Mouse (Mus musculus): ENCODE data around the gene Afap1.

Gene Afap1

DNA sequence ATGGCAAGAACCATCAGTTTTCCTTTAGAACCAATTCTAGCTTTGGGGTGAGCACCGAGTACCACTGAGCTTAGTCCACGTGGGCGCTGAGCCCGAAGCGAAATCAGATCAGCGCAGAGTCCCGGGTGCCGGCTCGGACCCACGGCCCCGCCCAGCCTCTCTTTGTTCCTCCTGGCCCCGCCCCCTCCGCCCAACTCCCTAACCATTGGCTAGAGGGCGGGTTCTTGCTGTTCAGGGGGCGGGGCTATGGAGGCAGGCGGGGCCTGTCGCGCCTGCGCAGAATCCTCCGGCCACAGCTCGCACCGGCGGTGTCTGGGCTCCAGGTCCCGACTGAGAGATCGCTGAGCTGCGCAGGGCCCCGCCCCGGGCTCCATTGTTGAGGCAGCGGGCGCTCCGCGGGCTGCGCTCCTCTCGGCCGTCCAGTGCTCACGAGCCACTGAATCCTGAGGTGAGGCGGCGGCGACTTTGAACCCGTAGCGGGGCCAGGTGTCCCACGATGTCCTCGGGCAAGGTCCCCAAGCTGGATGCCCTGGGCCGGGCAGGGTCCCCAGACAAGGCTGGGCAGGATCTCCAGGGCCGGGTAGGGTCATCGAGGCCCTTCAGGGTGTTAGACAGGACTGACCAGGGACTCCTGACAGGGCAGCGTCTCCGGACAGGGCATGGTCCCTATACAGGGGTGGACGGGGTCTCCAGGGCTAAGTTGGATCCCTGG is at the start of gene Afap1:
Gene Afap1 (plus strand): TSS at position 227 of the 712 bp plus-strand sequence.
- DNase-seq: peak; percentile 99

DNA sequence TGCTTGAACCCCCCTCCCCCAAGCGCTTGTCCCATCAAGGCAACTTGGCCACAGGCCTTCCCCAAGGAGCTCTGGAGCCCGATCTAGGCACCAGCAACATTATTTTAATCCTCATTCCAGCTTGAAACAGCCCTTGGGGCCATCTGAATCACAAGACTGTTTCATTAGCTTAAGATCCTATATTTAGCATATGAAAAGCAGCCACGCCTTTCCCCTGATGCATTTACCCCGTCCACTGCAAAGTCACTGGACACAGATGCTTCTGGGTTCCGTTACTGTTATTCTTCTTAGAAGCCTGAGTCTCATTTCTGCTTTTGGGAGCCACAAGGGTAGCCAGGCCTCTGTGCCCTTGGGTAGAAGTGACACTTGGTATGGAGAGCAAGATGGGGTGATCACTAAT is 41.6 kb upstream of the Afap1 start:
- DNase-seq: no peak

- no peak for DNase-seq
Measured at GRCm38 (mm10) chr5:35853463-35853862, 39.7 kb upstream of the Afap1 start.

GRCm38 (mm10) chr5:35856245-35856644 is 36.9 kb upstream of the Afap1 start:
- peak; percentile 45 for DNase-seq

DNA sequence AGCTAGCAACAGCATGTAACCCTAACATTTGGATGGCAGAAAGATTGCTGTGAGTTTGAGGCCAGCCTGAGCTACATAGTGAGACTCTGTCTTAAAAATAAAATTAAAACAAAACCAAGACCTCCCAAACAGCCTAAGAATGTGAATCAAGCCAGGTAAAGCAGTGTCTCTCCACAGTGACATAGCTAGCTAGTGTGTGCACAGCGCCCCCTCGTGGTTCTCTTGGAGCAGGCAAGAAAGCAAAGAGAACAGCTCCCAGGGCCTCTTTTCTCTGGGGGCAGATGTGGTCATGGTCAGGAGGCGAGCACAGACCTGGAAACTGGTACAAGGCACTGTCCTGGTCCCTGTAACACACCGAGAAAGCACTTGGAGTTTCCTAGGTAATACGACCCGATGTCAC is 35.0 kb upstream of the Afap1 start:
- DNase-seq: peak; percentile 61

DNA sequence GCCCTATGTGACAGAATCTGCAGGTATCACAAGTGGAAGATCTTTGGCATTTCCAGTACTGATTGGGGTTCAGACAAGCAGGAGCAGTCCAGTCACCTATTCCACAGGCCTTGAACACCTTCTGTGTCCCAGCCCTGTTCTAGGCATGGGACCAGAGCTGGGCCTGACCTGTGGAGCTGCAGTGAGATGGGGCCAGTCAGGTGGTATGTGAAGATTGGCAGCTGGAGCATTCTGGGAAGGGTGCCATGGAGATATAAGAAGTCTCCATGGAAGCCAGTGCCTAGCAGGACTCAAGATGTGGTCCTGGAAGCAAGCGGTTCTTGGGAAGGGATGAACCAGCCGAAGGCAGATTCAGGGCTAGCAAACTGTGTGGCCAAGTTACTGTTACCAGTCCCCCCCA is 31.7 kb upstream of the Afap1 start:
- no peak for DNase-seq

DNA sequence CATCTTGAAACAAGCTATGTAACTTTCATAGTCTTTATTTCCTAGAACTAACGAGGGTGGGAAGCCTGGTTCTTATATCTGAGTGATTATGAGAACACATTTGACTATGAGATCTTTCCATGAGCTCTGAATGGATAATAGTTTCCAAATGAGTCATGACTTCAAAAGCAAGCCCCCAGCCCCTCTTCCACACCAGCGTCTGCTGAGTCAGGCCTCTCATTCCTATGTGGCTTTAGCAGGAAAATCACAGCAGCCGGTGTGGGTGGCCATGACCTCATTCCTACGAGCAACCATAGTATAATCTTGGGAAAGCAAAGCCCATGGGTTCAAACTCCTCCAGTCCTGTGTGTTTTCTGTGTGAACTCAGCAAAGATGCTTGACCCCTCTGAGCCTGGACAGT is 23.1 kb upstream of the Afap1 start:
- no peak for DNase-seq

GRCm38 (mm10) chr5:35870408-35871012 is 22.6 kb upstream of the Afap1 start:
- peak; percentile 75 for DNase-seq

DNA sequence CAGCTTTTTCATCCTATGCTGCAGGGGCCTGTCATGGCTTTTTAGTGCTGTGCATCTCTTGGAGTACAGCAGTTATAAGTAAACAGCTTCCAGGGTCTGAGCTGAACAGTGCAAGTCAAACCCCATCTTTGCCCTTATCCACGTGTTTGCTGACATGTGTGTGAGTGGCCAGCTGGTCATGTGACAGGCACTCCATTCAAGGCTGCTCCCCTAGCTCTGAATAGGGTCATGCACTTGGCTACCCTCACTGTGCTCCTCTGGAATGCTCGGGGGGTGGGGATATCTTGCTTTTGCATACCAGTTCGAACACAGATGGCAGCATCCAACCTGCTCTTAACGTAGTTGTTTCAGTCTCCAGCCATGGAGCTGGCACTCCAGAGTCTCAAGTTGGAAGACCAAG is 19.7 kb upstream of the Afap1 start:
- no peak for DNase-seq

GRCm38 (mm10) chr5:35876236-35876635 is 16.9 kb upstream of the Afap1 start:
- DNase-seq: no peak

GRCm38 (mm10) chr5:35879199-35879598 is 13.9 kb upstream of the Afap1 start:
- DNase-seq: no peak

GRCm38 (mm10) chr5:35882391-35882790 is 10.7 kb upstream of the Afap1 start:
- no peak for DNase-seq

DNA sequence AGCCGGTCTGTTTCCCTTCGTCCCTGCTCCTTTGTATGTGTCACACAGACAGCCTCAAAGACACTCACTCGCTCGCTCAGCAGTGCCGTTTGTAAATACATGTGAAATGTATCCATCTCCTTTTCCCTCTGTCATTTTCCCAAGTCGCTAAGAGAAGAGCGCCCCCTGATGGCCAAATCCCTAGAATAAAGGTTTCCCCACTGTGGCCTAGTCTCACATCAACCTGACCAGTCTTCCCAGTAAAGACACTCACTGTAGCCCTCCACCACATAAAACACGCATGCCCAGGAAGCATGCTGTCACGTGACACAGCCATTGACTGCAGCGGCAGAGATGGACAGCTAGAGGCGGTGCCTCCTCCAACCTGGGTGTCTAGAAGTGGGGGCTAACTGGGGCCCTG is 8.9 kb upstream of the Afap1 start:
- DNase-seq: peak; percentile 34

DNA sequence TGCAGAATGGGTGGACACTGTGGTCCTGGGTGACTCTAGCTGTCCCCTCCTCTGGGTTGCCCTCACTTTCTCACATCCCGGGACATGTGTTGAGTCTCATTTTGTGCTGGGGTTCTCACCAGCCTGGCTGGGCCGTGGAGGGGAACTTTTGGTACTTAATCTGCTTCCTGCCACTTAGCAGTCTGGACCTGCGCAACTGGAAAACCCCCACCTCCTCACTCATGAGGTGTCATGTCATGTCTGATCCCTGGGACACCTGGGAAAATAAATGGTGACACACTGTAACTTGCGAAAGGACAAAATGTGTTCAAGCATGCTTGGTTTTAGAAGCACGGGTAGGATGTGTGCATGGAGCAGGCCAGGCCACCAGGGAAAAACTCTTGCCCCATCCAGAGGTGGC is 8.4 kb upstream of the Afap1 start:
- no peak for DNase-seq

- no peak for DNase-seq
Measured at GRCm38 (mm10) chr5:35888959-35889358, 4.2 kb upstream of the Afap1 start.

- DNase-seq: no peak
Measured at GRCm38 (mm10) chr5:35889641-35890040, 3.5 kb upstream of the Afap1 start.

- no peak for DNase-seq
Measured at GRCm38 (mm10) chr5:35890985-35891730, 2.0 kb upstream of the Afap1 start.

DNA sequence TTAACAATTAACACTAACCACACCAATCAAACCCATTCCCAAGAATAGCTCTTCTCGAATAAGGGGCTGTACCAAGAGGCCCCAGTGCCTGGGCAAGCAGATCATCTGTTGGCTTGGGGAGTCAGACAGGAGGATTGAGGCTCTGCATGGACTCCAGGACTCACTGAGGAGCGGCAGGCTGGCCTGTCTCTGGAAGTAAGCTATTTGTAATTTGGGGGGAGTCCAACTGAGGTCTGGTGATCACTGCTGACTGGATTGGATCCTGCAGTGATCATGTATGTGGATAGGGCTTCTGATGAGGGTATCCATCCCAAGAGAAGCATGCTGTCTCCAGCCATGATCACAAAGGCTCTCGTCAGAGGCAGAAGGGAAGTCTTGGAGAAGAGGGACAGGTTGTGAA is 756 bp upstream of the Afap1 start:
- peak; percentile 36 for DNase-seq

GRCm38 (mm10) chr5:35893805-35894260 is 714 bp downstream of the Afap1 start:
- DNase-seq: peak; percentile 72

GRCm38 (mm10) chr5:35894295-35895047 is 1.4 kb downstream of the Afap1 start:
- DNase-seq: peak; percentile 46

- no peak for DNase-seq
Measured at GRCm38 (mm10) chr5:35895926-35896325, 2.8 kb downstream of the Afap1 start.

DNA sequence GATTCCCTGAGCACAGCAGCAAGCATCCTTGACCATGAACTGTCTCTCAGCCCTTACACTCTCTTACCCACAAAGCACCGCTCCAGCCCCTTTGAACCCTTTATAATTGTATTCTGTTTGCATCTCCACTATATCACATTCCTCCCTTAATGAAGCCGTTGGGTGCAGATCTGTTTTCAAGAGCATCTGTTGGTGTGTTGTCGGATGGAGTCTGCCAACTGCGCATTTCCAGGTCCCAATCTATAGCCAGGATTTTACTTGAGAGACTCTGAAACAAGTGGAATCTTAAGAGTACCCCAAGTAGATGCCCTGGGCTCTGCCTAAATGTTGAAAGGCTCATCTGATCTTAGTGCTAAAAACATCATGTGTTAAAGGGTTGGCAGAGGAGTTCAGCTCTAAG is 3.4 kb downstream of the Afap1 start:
- no peak for DNase-seq

DNA sequence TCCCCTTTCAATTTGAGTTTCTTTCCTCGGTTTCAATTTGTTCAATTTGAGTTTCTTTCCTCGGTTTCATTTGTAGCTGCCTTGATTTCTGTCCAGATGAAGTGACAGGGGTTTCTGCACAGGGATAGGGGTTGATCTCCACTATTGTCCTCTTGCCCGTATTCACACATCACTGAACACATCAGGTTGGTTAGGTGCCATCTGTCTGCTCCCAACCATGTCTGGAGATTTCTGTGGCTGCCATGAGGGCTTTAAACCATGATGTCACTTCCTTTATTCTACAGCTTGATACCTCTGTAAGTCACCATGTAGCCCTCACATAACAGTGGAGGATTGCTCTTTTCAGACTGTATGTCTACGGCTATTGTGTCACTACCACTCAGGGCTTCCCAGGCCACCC is 4.0 kb downstream of the Afap1 start:
- DNase-seq: no peak

Data from cerebellum, adult 9-10 months (tissue).